Mouse (Mus musculus) spleen, postnatal 4 days (tissue): ENCODE measurements at regions not wholly inside any gene's neighbourhood (a gene's known extent, or its start where the extent isn't known, plus 50 kb on each side); places are given as distances from the start of the nearest gene placed in this dataset.

Source experiments
- DNase-seq, 2 experiments: peaks; one replicate each; pipeline ENCODE4 v3.0.0; 2022; ENCODE audit warnings: low spot score in 2 of 2

GRCm38 (mm10) chr7:66593619-66594018, 95.8 kb downstream of the Asb7 start:
- DNase-seq = no peak

DNA sequence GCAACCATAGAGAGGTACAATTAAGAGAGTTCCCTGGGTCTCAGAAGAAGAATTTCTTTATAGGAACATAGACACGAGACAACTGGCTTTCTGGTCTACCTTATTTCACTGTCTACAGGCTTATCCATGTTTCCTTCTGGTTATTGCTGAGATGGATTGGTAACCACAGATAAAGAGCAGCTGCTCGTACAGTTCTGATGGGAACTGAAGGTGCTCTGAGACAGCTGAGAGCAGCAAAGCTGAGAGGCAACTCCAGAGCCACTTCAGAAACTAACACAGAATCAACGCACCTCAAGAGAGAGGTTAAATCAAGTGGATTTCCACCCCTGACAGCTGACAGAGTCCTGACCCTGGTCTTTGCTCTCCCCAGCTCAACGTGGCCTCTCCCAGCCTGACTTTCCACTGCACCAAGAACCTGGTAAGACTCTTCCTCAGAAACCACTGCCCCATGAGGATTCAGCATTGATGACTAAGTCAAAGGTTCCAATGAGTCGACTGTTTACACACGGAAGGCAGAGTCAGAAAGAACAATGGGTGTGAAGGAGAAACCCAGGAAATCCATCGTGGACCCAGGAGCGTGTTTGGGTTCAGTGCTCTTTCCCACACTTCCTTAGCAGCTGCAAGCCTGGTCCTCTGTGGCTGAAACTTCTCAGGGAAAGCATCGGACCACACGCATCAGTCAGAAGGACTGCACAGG, 97.7 kb downstream of the Asb7 start:
- no peak for DNase-seq

DNA sequence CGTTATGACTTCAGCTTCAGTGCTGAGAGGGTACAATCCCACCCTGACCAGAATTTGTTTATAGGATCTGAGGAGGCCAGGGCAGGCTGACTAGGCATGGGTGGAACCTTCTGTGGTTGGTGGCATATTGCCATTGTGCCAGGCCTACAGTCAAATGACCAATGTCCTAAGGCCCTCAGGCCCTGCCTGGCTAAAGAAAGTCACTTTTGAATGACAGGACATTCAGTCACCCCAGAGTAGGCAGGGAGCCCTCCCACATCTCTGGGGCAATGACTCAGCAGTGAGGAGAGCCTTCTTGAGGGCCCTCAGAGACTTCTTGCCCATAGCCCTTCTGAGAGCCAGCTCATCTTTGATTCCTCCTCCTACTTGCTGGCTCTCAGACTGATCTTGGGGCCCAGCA, 102.9 kb downstream of the Asb7 start:
- DNase-seq = no peak

DNA sequence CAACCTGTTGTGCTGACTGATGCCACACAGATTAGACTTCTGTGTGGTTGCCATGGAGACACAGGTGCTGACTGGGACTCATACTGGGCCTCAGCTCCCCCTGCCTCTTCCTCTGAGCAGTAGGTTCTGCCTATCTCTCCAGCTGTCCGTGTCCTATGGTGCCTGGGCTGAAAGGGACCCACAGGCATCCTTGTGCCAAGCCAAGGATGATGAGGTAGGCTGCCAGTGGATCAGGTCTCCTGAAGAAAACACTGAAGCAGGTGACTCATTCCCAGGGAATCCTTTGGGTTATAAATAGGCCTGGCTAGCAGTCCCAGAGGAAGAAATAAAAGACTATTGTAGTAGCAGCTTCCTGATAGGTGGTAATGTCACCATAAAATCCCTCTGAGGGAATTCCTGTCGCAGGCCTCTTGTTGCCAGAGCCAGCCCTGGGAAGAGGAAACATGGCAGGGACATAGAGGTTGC, 108.7 kb downstream of the Asb7 start:
- DNase-seq = no peak

- DNase-seq = no peak
Measured at GRCm38 (mm10) chr7:66576261-66576660, 113.1 kb downstream of the Asb7 start.

DNA sequence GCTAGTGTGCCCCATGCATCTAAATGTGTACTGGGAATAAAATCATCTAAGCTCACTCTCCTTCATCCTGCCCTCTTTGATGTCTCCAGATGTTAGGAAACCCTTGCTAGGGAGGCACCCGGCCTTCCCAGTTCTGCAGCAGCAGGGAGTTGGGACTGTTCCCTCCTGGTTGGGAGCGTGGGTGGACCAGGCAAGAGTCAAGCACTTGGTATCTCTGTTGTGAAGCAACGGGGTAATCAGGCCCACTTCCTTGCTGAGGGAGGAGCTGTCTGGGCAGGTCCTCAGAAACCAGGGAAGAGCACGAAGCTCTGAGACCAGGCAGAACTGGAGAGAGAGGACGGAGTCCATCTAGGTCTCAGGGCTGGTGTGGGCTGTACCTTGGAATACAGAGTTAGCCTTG, 117.9 kb downstream of the Asb7 start:
- peak in 1 of 2 experiments; percentile 55 for DNase-seq

GRCm38 (mm10) chr7:66547694-66548093, 120.4 kb upstream of the Aldh1a3 start:
- no peak for DNase-seq

- DNase-seq = no peak
Measured at GRCm38 (mm10) chr7:66545184-66545583, 117.9 kb upstream of the Aldh1a3 start.

- DNase-seq = peak in 1 of 2 experiments; percentile 38
Measured at GRCm38 (mm10) chr7:66544352-66545053, 117.2 kb upstream of the Aldh1a3 start.

DNA sequence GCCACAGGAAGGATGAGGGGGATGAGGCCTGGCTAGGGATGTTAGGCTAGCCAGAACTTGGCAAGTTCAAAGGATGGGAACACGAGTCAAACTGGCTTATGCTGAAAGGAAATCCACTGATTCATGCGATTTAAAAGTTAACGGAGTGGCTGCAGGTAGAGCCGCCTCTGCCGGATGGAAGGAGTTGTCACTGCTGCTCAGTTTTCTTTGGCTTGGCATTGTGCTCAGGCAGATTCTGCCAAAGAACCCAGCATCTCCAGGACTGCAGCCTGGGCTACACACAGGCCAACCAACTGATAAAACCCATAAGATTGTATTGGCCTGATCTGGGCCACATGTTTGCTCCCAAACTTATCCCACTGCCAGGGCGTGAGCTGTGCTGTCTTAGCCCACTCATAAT, 105.3 kb upstream of the Aldh1a3 start:
- peak in 1 of 2 experiments; percentile 41 for DNase-seq

- DNase-seq = peak in 1 of 2 experiments; percentile 51
Measured at GRCm38 (mm10) chr7:66532048-66532447, 104.7 kb upstream of the Aldh1a3 start.

- peak in 1 of 2 experiments; percentile 42 for DNase-seq
Measured at GRCm38 (mm10) chr7:66531111-66531510, 103.8 kb upstream of the Aldh1a3 start.

DNA sequence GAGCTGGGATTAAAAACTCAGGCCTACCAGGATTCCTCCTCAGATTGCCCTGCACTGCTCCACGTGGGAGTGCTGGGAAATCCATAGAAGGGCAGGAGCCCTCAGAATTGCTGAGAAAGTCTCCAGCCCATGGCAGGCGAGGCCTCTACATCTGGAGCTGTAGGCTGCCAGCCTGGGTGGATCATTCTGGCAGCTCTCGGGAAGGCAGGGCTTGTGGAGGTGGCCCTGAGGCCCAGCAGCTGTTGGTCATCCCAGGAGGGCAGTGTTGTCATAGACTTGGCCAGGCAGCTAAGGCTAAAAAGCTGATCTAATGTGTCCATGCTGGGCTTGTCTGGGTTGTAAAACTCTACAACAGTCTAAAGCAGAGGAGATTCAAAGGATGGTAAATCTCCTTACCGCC, 101.6 kb upstream of the Aldh1a3 start:
- DNase-seq = peak in 1 of 2 experiments; percentile 45

DNA sequence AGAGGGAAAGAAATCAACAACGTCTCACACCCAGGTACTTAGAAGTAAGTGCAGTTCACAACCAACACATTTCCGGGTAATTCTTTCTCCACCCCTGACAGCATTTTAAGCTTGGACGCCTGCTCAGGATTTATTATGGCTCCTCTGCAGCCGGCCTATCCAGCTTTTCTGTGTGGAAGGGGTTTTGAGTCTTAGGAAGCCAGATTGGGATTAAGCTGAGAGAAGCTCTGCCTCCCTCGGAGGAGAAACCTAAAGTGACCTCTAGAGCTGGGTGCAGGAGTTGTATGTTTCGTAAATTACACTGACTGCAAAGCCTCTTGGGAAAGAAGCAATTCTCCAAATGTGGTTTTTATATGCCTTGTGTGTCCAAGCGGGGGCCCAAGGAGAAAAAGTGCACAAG, 96.6 kb upstream of the Aldh1a3 start:
- DNase-seq = no peak

DNA sequence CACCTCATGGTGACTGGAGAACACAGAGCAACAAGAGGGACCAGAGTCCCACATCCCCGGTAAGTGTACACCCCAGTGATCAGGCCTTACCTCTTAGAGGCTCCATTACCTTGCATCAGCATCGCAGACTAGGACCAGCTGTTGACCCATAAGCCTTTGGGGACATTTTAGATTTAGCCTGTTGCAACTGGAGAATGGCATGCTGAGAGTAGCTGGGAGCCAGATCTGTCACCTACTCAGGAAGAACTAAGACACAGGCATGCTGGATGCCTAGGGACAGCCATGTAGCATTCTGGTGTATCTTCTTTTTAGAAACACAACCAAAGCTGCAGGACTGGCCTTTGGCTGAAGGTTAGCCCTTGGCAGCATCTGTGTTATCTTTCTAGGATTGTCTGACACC, 94.2 kb upstream of the Aldh1a3 start:
- DNase-seq = no peak

DNA sequence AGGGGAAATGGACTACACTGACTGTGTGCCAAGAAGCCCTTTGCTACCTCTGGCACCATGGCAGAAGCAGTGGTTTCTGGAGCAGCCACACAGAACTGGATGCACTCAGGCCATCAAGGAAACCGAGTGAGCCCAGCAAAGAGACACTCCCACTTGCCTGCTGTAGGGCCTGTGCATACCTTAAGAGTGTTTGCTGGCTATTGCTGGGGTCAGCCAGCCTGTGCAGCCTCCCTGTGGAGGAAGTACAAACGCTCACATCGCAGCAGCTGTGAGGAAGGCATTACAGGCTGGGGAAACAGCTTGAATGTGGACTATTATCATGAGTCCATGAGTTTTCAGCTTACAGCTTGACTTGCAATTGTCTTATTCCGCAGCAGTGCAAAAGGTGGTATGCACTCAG, 88.8 kb upstream of the Aldh1a3 start:
- peak in 1 of 2 experiments; percentile 43 for DNase-seq

DNA sequence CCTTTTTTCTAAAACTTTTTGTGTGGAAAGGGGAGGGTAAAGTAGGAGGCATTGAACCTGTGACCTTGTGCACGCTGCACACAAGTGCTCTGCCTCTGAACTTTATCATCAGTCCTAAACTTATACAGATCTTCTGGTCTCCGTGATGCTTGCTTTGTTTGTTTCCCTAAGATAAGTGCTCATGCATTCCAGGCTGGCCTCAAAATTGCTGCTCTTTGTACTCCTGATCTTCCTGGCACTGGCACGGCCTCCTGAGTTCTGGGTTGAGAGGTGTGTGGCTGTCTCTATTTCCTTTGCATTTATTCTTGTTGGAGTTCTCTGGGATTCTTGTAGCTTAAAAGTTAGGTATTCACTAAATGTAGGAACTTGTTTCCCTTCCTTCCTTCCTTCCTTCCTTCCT, 86.1 kb upstream of the Aldh1a3 start:
- no peak for DNase-seq

DNA sequence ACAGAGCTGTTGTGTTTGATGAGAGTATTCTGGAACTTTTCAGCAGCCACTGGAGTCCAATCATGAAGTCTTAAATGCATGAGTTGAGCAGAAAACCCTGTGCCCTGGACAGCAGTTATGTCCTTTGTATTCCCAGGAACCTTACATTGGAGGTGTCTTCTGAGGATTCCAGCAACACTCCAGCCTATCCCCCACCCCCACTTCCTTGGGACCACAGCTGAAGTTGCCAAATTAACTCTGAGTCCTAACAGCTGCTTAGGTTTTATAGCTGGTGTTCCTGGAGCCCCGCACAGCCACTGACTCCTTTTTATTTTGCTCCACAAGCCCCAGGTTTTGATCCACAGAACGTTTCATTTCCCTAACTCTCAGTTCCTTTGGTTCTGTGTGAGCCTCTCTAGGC, 78.4 kb upstream of the Aldh1a3 start:
- DNase-seq = peak in 1 of 2 experiments; percentile 47

GRCm38 (mm10) chr7:66504519-66504918, 77.2 kb upstream of the Aldh1a3 start:
- DNase-seq = peak in 1 of 2 experiments; percentile 2

DNA sequence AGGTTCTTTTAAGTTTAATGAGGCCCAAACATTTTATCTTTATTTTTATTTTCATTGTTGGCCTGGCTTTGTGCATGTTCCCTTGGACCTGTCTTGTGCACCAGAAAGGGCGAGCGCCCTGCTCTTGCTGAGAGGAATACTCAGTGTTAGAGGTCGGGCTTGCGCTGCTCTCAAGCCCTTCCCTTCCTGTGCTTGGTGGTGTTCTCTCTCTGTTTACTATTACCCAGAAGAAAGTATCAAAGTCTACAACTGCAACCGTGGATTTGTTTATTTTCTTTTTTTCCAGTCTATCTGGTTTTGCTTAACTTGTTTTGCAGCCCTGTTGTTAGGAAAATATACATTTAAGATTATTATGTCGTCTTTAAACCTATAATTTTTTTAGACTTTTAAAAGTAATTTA, 74.1 kb upstream of the Aldh1a3 start:
- peak in 1 of 2 experiments; percentile 13 for DNase-seq

GRCm38 (mm10) chr7:66497480-66497879, 70.2 kb upstream of the Aldh1a3 start:
- DNase-seq = peak in 1 of 2 experiments; percentile 38

- peak in 1 of 2 experiments; percentile 25 for DNase-seq
Measured at GRCm38 (mm10) chr7:66493216-66493885, 66.0 kb upstream of the Aldh1a3 start.

GRCm38 (mm10) chr7:66492748-66493147, 65.4 kb upstream of the Aldh1a3 start:
- DNase-seq = peak in 1 of 2 experiments; percentile 39
